Mouse (Mus musculus): ENCODE results near the gene Slc39a11. TPM values are rescaled to one million over a fixed set of nuclear protein-coding genes. Genes with fewer than 3 reads are reported as not detected.

The Slc39a11 gene
- polyA plus RNA-seq, 1 experiment from 2014 or later, result 32.3 TPM

DNA sequence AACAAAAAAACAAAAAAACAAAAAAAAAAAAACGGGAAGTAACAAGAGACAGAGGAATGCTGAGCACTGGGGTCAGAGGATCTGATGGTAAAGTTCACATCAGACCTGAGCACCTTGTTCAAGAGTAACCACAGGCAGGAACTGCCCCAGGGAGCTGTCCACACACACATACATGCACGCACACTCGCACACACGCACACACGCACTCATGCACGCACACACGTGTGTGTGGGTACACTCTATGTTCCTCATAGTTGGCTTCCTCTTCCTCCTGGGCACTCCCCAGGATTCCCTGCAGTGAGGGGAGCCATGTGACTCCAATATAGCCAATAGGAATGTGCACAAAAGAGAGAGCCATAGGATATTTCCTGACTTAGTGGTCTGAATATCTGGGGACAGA is 227.3 kb downstream of the Slc39a11 start:
- Histone ChIP-seq H3K4me3 (no peak overlapping the region), H3K4me2 (replicated peaks) (no peak overlapping the region), H3K27me3 (peaks cover 4% of the 10 kb centered on the region; the same call in 1 of the 2 replicates), H3K36me3 (no peaks in the 10 kb centered on the region), H3K27ac (no peak overlapping the region), H3K4me1 (peaks cover 15% of the 10 kb centered on the region), H3K9me3 (replicated peaks) (no peaks in the 10 kb centered on the region), H3K9ac (no peak overlapping the region)
- ATAC-seq (ENCODE audit: low FRiP score), result no peak
- WGBS, result 96% methylated on average over 7 of the region's 7 CpGs

DNA sequence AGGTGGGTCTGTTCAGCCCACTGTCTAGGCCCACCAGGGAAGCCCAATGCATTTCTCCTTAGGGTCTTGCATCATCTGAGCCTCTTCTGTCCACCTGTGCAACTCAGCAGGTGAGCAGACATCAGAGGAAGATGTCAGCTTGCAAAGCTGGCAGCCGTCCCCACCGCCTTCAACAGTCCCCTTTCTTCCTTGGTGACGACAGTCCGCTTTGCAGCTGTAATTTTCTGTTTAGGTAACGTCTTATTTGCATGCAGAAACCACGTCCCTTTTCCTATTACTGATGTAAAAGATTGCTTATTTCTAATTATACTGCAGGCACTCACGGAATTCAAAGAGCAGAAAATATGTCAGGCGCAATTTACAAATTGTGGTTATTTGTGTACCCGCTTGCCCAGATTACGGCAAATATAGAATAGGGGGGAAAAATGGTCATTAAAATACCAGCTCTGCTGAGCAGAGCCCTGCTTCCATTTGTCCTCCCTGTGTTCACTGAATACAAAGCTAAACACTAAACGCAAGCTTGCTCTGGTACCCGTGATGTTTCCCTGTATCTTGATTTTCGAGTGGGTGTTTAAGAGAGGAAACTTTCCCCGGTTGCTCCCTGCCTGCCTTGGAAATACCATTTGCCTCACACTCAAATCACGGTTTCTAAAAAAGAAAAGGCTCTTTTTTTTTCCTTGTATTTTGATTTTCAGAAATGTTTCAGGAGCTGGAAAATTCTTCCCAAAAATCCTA is 230.8 kb downstream of the Slc39a11 start:
- H3K27me3 ChIP-seq, result no peaks in the 10 kb centered on the region
- no peak for ATAC-seq (ENCODE audit: low FRiP score)
- H3K4me2 ChIP-seq (replicated peaks), result no peak overlapping the region
- H3K9ac ChIP-seq, result no peak overlapping the region
- no peak overlapping the region for H3K4me3 ChIP-seq
- H3K9me3 ChIP-seq (replicated peaks), result no peaks in the 10 kb centered on the region
- H3K27ac ChIP-seq, result peak overlapping the region; percentile 9; the same call in 1 of the 2 replicates
- H3K4me1 ChIP-seq, result peaks cover 12% of the 10 kb centered on the region; the same call in 1 of the 2 replicates
- H3K36me3 ChIP-seq, result no peaks in the 10 kb centered on the region
- WGBS, result 82% methylated on average over 15 of the region's 15 CpGs

GRCm38 (mm10) chr11:113417948-113418347 is 231.9 kb downstream of the Slc39a11 start:
- WGBS, result 89% methylated on average over 4 of the region's 4 CpGs
- H3K4me2 ChIP-seq (replicated peaks), result no peak overlapping the region

DNA sequence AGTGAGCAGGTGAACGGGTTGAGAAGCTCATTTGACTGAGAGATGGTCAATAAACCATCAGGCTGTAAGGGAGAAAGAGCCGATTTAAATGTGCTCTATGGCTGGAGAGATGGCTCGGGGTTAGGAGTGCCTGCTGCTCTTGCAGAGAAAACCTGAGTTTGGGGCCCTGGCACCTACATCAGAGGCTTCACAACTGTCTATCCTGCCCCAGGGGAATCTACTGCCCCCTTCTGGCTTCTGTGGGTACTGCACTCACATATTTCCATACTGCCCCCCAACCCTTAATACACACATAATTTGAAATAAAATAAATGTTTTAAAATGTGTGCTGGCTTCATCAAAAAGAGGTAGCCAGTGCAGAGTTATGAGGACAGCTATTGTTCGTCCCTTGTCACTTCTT is 237.3 kb downstream of the Slc39a11 start:
- 91% methylated on average over 4 of the region's 4 CpGs for WGBS

More at GRCm38 (mm10) chr11:113417948-113418347, 231.9 kb downstream of the Slc39a11 start:
- H3K9ac ChIP-seq, result no peak overlapping the region
- H3K27me3 ChIP-seq, result no peaks in the 10 kb centered on the region
- H3K9me3 ChIP-seq (replicated peaks), result no peaks in the 10 kb centered on the region
- no peak overlapping the region for H3K27ac ChIP-seq
- ATAC-seq (ENCODE audit: low FRiP score), result no peak
- H3K4me3 ChIP-seq, result no peak overlapping the region
- H3K4me1 ChIP-seq, result 0 out of 2 replicates have a peak, but pooled peaks cover 5% of the 10 kb centered on the region
- H3K36me3 ChIP-seq, result no peaks in the 10 kb centered on the region

GRCm38 (mm10) chr11:113411798-113412197 is 238.1 kb downstream of the Slc39a11 start:
- Histone ChIP-seq H3K9me3 (replicated peaks) (no peaks in the 10 kb centered on the region), H3K27me3 (no peaks in the 10 kb centered on the region), H3K9ac (no peak overlapping the region), H3K36me3 (no peaks in the 10 kb centered on the region), H3K4me1 (no peaks in the 10 kb centered on the region), H3K27ac (no peak overlapping the region), H3K4me2 (replicated peaks) (no peak overlapping the region), H3K4me3 (no peak overlapping the region)
- ATAC-seq (ENCODE audit: low FRiP score), result no peak
- WGBS, result 76% methylated on average over 10 of the region's 10 CpGs

More for the DNA sequence above, 237.3 kb downstream of the Slc39a11 start:
- H3K4me2 ChIP-seq (replicated peaks), result no peak overlapping the region
- ATAC-seq (ENCODE audit: low FRiP score), result no peak
- H3K36me3 ChIP-seq, result no peaks in the 10 kb centered on the region
- H3K9me3 ChIP-seq (replicated peaks), result no peaks in the 10 kb centered on the region
- no peaks in the 10 kb centered on the region for H3K4me1 ChIP-seq
- no peak overlapping the region for H3K4me3 ChIP-seq
- H3K9ac ChIP-seq, result no peak overlapping the region
- no peak overlapping the region for H3K27ac ChIP-seq
- H3K27me3 ChIP-seq, result no peaks in the 10 kb centered on the region

DNA sequence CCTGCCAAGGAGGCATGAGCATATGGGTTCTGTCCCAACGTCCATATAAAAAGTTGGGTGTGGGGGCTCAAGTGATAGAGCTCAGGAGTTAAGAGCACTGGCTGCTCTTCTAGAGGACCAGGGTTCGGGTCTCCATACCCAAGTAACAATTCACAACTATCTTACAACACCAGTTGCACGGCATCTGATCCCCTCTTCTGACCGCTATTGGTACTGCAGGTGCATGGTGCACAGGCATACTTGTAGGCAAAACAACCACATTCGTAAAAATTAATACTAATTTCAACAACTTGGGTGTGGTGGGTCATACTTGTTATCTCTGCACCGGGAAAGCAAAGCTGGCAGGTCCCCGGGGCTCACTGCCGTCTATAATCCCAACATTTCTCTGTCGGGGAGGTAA is 240.8 kb downstream of the Slc39a11 start:
- H3K27ac ChIP-seq, result no peak overlapping the region
- no peak overlapping the region for H3K4me2 ChIP-seq (replicated peaks)
- H3K9me3 ChIP-seq (replicated peaks), result no peaks in the 10 kb centered on the region
- H3K9ac ChIP-seq, result no peak overlapping the region
- no peaks in the 10 kb centered on the region for H3K27me3 ChIP-seq
- peaks cover 3% of the 10 kb centered on the region; the same call in 1 of the 2 replicates for H3K4me1 ChIP-seq
- ATAC-seq (ENCODE audit: low FRiP score), result no peak
- 92% methylated on average over 9 of the region's 9 CpGs for WGBS
- no peaks in the 10 kb centered on the region for H3K36me3 ChIP-seq
- no peak overlapping the region for H3K4me3 ChIP-seq

GRCm38 (mm10) chr11:113407474-113407873 is 242.4 kb downstream of the Slc39a11 start:
- Histone ChIP-seq H3K4me2 (replicated peaks) (no peak overlapping the region), H3K4me1 (peaks cover 4% of the 10 kb centered on the region; the same call in 1 of the 2 replicates), H3K4me3 (no peak overlapping the region), H3K9ac (no peak overlapping the region), H3K9me3 (replicated peaks) (no peaks in the 10 kb centered on the region), H3K27me3 (no peaks in the 10 kb centered on the region), H3K27ac (no peak overlapping the region), H3K36me3 (no peaks in the 10 kb centered on the region)
- ATAC-seq (ENCODE audit: low FRiP score), result no peak
- 97% methylated on average over 4 of the region's 4 CpGs for WGBS

DNA sequence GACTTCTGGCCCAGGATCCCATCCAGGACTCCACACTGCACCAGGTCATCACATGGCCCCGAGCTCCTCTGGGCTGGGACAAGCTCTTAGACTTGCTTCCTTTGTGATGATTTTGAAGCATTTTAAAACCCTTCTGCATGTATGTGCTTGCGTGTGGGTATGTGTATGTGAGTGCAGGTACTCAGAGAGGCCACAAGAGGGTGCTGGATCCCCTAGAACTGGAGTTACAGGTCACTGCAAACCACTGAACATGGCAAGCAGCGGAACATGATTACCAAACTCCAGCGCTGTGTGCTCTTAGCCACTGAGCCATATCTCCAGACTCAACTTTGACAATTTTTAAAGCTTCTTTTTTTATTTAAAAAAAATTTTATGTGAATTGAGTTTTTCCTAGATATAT is 249.0 kb downstream of the Slc39a11 start:
- ATAC-seq (ENCODE audit: low FRiP score), result no peak

GRCm38 (mm10) chr11:113399601-113400000 is 250.3 kb downstream of the Slc39a11 start:
- WGBS, result 90% methylated on average over 11 of the region's 11 CpGs
- H3K27ac ChIP-seq, result no peak overlapping the region
- no peak overlapping the region for H3K4me2 ChIP-seq (replicated peaks)
- no peak for ATAC-seq (ENCODE audit: low FRiP score)
- no peak overlapping the region for H3K4me3 ChIP-seq
- H3K36me3 ChIP-seq, result no peaks in the 10 kb centered on the region
- H3K9ac ChIP-seq, result no peak overlapping the region
- peaks cover 5% of the 10 kb centered on the region; the same call in 1 of the 2 replicates for H3K4me1 ChIP-seq
- H3K27me3 ChIP-seq, result no peaks in the 10 kb centered on the region
- H3K9me3 ChIP-seq (replicated peaks), result peaks cover 20% of the 10 kb centered on the region

More for the DNA sequence above, 249.0 kb downstream of the Slc39a11 start:
- no peak overlapping the region for H3K4me2 ChIP-seq (replicated peaks)
- 93% methylated on average over 4 of the region's 4 CpGs for WGBS
- no peaks in the 10 kb centered on the region for H3K36me3 ChIP-seq
- H3K4me1 ChIP-seq, result peaks cover 5% of the 10 kb centered on the region; the same call in 1 of the 2 replicates
- no peaks in the 10 kb centered on the region for H3K27me3 ChIP-seq
- H3K27ac ChIP-seq, result no peak overlapping the region
- no peak overlapping the region for H3K9ac ChIP-seq
- H3K4me3 ChIP-seq, result no peak overlapping the region
- H3K9me3 ChIP-seq (replicated peaks), result peaks cover 20% of the 10 kb centered on the region

DNA sequence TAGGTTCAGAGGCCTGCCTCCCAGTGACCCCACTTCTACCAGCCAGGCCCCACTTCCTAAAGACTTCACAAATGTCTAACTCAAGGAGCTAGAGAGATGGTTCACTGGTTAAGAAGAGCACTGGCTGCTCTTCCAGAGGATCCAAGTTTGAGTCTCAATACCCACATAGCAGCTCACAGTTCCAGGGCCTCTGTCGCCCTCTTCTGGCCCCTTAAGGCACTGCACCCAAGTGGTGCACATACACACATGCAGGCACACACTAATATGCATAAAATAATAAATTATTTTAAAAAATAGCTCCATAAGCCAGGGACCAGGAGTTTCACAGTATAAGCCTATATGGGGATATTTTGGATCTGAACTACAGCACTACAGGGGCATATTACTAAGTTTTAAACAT is 252.5 kb downstream of the Slc39a11 start:
- 53% methylated on average over 1 of the region's 1 CpGs for WGBS
- H3K4me2 ChIP-seq (replicated peaks), result no peak overlapping the region
- no peaks in the 10 kb centered on the region for H3K27me3 ChIP-seq
- no peak overlapping the region for H3K27ac ChIP-seq
- H3K4me1 ChIP-seq, result peaks cover 21% of the 10 kb centered on the region
- no peak overlapping the region for H3K4me3 ChIP-seq
- H3K36me3 ChIP-seq, result no peaks in the 10 kb centered on the region
- ATAC-seq (ENCODE audit: low FRiP score), result no peak
- H3K9me3 ChIP-seq (replicated peaks), result peaks cover 20% of the 10 kb centered on the region
- H3K9ac ChIP-seq, result no peak overlapping the region

DNA sequence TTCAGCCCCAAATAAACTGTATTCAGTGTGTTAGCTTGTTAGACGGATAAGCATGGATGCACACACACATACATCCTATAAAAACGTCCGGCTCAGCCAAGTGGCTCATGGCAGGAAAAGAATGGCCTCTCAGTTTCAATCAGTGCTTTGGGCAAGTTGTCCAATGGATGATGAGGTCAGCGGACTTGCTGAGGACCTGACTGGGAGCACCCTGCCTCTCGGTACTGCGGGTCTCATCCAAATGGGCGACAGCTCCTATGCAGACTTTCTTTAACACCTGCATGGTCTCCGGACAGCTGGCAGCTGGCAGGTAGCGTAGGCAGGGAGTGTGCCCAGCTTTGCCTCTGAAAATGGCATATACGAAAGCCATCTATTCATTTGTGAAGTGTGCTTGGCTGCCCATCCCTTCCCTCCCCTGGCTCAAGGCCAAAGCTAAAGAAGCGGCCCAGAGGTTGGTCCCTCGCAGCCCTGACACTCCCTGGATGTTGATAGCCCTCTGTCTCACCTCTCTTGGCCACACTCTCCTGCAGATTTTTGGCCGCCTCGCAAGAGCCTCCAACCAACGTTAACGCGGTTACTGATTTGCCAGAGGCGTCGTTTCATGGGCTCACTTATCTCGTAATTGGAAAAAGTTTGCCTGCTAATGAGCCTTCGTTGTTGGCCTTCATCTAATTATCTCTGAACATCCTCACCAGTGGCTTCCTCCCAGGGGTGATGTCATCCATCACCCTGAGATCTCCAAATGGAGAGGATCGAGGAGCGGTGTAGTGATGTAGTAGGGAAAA is 256.3 kb downstream of the Slc39a11 start:
- peak overlapping the region; percentile 49; the same call in 1 of the 2 replicates for H3K27ac ChIP-seq
- H3K4me3 ChIP-seq, result no peak overlapping the region
- H3K27me3 ChIP-seq, result no peaks in the 10 kb centered on the region
- no peak; the same call in 1 of the 2 replicates for ATAC-seq (ENCODE audit: low FRiP score)
- WGBS, result 69% methylated on average over 23 of the region's 23 CpGs
- peaks cover 43% of the 10 kb centered on the region for H3K4me1 ChIP-seq
- no peaks in the 10 kb centered on the region for H3K36me3 ChIP-seq
- no peak overlapping the region for H3K9ac ChIP-seq
- H3K4me2 ChIP-seq (replicated peaks), result no peak overlapping the region
- H3K9me3 ChIP-seq (replicated peaks), result peaks cover 12% of the 10 kb centered on the region

DNA sequence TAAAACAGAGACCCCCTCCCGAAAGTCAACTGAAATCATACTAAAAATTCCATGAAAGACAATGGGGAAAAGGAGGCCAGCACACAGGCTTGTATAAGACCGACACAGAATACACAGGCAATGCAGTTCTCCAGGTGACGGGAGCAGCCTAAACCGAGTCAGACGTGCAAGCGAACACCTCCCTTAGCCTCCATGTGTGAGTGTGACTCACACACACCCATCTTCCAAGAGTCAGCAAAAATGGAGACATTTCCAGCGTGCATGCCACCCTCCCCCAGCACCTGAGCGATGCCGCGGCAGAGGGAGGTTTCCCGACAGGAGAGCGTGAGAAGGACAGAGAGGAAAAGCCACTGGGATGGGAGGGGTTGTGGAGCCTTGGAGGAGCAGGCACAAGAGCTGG is 258.2 kb downstream of the Slc39a11 start:
- 89% methylated on average over 12 of the region's 12 CpGs for WGBS
- Histone ChIP-seq H3K9ac (no peak overlapping the region), H3K4me3 (no peak overlapping the region), H3K9me3 (replicated peaks) (no peaks in the 10 kb centered on the region), H3K36me3 (no peaks in the 10 kb centered on the region), H3K4me2 (replicated peaks) (no peak overlapping the region), H3K27ac (no peak overlapping the region), H3K4me1 (peaks cover 43% of the 10 kb centered on the region), H3K27me3 (no peaks in the 10 kb centered on the region)
- no peak for ATAC-seq (ENCODE audit: low FRiP score)

Data from hindbrain, embryonic 12.5 days (tissue).